Mouse (Mus musculus): ENCODE results near the gene Cap2.

Cap2 gene

GRCm38 (mm10) chr13:46501800-46502389, at the start of gene Cap2:
Gene Cap2 (plus strand): TSS chr13:46501848.
- DNase-seq: peak; percentile 65

DNA sequence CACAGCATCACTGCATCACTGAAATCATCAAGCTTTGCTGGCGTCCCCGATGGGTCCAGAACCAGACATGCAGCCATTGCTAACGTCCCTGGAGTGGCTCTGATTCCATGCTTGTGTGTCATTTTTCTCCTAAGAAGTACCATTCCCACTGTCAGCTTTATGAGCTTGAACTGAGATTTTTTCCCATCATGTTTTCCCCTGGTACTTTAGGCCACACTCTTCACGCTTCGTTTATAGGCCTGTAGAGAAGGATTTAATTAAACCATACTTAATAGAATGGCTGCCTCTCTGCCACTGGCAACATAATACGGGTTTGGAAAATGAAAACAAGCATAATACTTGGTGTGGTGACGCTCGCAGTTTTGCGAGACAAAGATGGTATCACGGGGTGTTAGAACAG, 42.1 kb upstream of the Cap2 start:
- no peak for DNase-seq

- DNase-seq: no peak
Observed at GRCm38 (mm10) chr13:46462280-46462679, 39.4 kb upstream of the Cap2 start.

GRCm38 (mm10) chr13:46463764-46464163, 37.9 kb upstream of the Cap2 start:
- no peak for DNase-seq

DNA sequence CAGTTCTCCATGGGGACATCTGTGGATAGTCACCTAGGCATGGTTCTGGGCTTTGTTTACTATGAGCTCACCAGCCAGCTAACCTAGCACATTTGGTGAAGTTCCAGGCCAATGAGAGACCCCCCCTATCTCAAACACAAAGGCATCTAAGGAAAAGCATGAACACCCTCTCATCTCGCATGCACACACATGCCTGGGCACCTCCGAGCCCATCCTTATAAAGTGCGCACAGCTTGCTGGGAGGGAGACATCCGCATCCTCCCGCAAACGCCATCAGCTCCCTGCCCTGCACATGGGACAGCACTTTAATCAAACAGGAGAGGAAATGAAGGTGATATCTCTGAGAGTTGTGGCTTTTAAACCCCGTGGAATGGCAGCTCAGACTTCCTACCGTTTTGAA, 33.4 kb upstream of the Cap2 start:
- no peak for DNase-seq

- DNase-seq: no peak
Observed at GRCm38 (mm10) chr13:46469536-46469935, 32.1 kb upstream of the Cap2 start.

DNA sequence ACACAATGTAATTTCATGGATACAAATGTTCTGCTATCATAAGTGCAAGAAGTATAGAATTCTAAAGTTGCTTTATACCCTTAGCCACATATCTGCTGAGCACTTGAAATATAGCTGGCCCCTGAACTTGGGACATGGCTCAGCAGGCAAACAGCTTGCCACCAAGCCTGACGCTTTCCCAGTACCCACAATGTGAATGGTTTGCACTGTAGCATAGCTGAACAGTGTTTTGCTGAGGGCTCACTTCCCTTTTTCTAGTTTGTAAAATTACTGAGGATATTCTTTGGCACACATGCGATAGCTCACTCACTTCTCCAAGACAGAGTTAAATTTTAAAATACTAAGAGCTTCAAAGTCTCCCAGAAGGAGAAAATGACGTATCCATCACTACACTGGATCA, 20.4 kb upstream of the Cap2 start:
- no peak for DNase-seq

- no peak for DNase-seq
Observed at GRCm38 (mm10) chr13:46485605-46486004, 16.0 kb upstream of the Cap2 start.

- no peak for DNase-seq
Observed at GRCm38 (mm10) chr13:46488166-46488565, 13.5 kb upstream of the Cap2 start.

DNA sequence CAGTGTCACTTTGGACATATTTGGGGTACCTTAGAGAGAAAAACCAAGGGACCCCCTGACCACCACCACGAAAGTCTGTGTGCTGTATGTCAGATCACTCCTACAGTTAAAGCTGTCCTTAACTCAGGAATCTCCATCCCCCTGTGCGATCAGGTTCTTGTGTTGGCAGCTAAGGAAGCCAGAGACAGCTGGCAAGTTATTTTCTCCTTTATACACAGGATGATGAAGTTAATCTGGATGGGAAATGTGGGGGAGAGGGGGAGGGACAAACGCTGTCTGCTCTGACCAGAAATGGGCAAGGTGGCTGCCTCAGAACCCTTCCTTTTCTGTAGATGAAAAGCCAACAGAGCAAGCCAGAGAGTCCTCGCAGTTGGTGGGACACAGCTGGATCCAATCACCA, 11.0 kb upstream of the Cap2 start:
- no peak for DNase-seq

- DNase-seq: no peak
Observed at GRCm38 (mm10) chr13:46502390-46502891, 793 bp downstream of the Cap2 start.

- no peak for DNase-seq
Observed at GRCm38 (mm10) chr13:46507944-46508343, 6.3 kb downstream of the Cap2 start.

DNA sequence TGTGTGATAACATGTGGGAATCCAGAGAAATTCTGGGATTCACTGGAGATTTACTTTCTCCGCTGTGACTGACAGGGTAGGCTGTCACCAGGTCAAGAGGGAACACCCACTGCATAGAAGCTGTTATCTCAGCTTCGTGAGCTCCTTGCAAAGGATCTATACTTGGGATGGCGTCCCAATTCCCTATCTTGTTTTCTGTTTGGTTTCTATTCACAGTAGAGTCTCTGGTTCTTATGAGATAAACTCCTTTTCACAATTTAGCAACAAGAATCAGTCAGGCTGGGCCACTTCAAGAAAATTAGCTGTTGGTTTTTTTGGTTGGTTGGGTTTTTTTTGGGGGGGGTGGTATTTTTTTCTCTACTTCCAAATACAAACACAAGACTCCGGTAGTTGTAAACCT, 7.2 kb downstream of the Cap2 start:
- no peak for DNase-seq

DNA sequence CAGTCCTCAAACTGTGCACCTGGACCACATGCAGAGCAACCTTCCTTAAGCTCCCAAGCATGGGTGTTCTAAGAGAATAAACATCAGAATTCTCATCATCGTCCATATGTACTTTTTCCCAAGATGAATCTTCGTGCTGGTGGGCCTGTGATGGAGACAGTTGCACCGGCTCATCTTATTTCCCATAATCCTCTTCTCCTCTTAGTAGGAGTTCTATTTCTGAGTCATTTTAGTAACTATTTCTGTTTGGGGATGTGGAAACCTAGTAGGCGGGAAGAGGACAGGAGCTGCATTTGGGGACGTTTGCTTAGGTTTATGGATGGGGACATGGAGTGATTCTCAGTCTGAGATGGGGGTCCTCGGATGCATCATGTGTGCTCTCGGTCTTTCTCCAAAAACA, 8.8 kb downstream of the Cap2 start:
- DNase-seq: no peak

- DNase-seq: no peak
Observed at GRCm38 (mm10) chr13:46514484-46514883, 12.8 kb downstream of the Cap2 start.

DNA sequence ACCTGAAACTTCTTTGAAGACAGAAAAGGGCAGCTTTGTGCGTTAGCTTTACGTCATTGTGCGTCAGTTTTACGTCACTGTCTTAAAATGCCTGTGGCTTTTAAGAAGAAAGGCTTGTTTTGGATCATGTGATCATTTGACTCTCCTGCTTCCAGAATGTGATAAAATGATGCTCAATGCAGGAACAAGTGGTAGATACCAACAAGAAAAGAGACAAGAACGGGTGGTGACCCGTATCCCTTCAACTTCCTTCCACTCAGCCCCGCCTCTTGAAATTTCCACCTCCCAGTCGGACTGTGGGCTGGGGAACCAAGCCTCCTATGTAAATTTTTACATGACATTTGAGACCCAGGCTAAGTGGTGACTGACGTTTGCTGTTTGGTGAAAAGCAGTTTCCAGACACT, 13.5 kb downstream of the Cap2 start:
- no peak for DNase-seq

DNA sequence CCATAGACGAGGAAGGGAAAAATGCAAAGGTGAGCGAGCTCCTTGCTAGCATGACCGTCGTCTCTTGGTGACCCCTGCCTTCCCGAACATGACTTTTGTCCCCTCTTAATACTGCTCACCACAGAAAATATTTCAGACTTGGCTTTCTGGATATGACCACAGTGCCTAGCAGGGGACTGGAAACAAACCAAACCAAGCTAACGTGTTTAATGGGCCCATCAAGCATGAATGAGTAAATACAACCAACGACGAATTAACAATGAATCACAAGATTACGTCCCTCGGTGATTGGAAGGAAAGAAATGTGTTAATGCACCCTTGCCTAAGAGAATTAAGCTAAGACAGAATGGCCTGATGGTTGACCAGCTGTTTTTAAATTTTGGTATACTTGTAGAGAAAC, 13.9 kb downstream of the Cap2 start:
- DNase-seq: no peak

DNA sequence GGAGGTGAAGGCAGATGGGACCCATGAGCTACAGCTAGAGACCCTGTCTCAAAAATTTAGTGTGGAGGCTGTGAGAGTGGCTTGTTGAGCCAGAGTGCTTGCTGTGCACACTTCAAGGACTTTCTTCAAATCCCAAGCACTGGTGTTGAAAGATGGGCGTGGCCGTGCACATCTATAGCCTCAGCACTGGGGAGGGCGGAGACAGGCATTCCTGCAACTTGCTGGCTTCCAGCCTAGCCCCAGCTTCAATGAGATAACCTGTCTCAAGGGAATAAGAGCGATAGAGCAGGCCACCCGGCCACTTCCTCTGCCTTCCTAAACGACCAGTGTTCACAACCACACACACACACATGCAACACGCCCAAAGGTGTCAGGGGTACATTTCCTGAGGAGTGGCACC, 14.5 kb downstream of the Cap2 start:
- DNase-seq: peak; percentile 64

- no peak for DNase-seq
Observed at GRCm38 (mm10) chr13:46517211-46517685, 15.6 kb downstream of the Cap2 start.

GRCm38 (mm10) chr13:46521482-46521881, 19.8 kb downstream of the Cap2 start:
- DNase-seq: no peak

GRCm38 (mm10) chr13:46522798-46523197, 21.1 kb downstream of the Cap2 start:
- peak; percentile 12 for DNase-seq

- no peak for DNase-seq
Observed at GRCm38 (mm10) chr13:46523235-46523634, 21.6 kb downstream of the Cap2 start.

DNA sequence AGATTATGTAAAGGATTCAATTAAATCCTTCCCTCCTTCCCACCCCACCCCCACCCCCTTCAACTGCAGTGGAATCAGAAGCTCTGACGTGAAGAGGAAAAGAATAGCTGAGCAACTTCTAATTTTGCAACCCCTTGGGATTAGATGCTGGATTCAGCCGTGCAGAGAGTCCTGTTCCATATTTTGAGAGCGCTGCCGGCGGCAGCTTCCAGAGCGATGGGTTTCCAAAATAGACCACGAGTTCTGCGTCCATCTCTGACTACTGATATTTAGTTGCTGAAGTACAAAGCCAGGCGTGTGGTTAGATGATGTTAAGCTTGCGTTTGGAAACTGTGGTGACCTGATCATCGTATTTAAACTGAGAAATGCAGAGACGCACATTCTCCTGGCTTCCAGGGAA, 22.1 kb downstream of the Cap2 start:
- DNase-seq: no peak

GRCm38 (mm10) chr13:46525295-46526255, 23.9 kb downstream of the Cap2 start:
- no peak for DNase-seq

Measured in lung, postnatal 14 days (tissue).